Mouse (Mus musculus): ENCODE measurements around the gene Galnt4. TPM values are rescaled to one million over a fixed set of nuclear protein-coding genes. Genes with fewer than 3 reads are reported as not detected.
"Not testable (repeated sequence)": the region's sequence is repeated elsewhere in the genome, so short reads cannot be mapped to it uniquely, and the experiment has no call there.

The Galnt4 gene
- polyA plus RNA-seq, 1 experiment, result 4.6 TPM

GRCm38 (mm10) chr10:99146596-99146995 lies 38.6 kb downstream of the Galnt4 start:
- no peak for TF ChIP-seq POLR2A (IDR thresholded peaks at IDR 0.05; ENCODE audit: borderline replicate concordance, extremely low read depth, low read depth, low read length)
- WGBS, result 62% methylated on average over 8 of the region's 8 CpGs
- Histone ChIP-seq H3K4me1 (ENCODE audit: control insufficient read depth, insufficient read depth, low read length) (no peaks in the 10 kb centered on the region), H3K4me3 (replicated peaks; ENCODE audit: extremely low read depth, low read depth, low read length) (no peak overlapping the region)
- no peak for DNase-seq

- no peaks in the 10 kb centered on the region for H3K4me1 ChIP-seq (ENCODE audit: control insufficient read depth, insufficient read depth, low read length)
- 91% methylated on average over 6 of the region's 6 CpGs for WGBS
- H3K4me3 ChIP-seq (replicated peaks; ENCODE audit: extremely low read depth, low read depth, low read length), result no peak overlapping the region
- DNase-seq, result no peak
- TF ChIP-seq CTCF (IDR thresholded peaks at IDR 0.05; ENCODE audit: insufficient read depth, low read length) (no peak), POLR2A (IDR thresholded peaks at IDR 0.05; ENCODE audit: borderline replicate concordance, extremely low read depth, low read depth, low read length) (no peak)
Observed at GRCm38 (mm10) chr10:99150016-99150415, 42.1 kb downstream of the Galnt4 start.

- TF ChIP-seq POLR2A (IDR thresholded peaks at IDR 0.05; ENCODE audit: borderline replicate concordance, extremely low read depth, low read depth, low read length) (no peak), CTCF (IDR thresholded peaks at IDR 0.05; ENCODE audit: insufficient read depth, low read length) (no peak)
- H3K4me1 ChIP-seq (ENCODE audit: control insufficient read depth, insufficient read depth, low read length), result no peaks in the 10 kb centered on the region
- whole genome bisulfite sequencing, result 98% methylated on average over 1 of the region's 1 CpGs
- DNase-seq, result no peak
- H3K4me3 ChIP-seq (replicated peaks; ENCODE audit: extremely low read depth, low read depth, low read length), result no peak overlapping the region
Observed at GRCm38 (mm10) chr10:99151580-99151979, 43.6 kb downstream of the Galnt4 start.

- peak; percentile 53; the same call in 1 of the 2 replicates for TF ChIP-seq CTCF (IDR thresholded peaks at IDR 0.05; ENCODE audit: insufficient read depth, low read length)
- no peak for TF ChIP-seq POLR2A (IDR thresholded peaks at IDR 0.05; ENCODE audit: borderline replicate concordance, extremely low read depth, low read depth, low read length)
- 82% methylated on average over 6 of the region's 6 CpGs for WGBS
- DNase-seq, result no peak
- Histone ChIP-seq H3K4me3 (replicated peaks; ENCODE audit: extremely low read depth, low read depth, low read length) (no peak overlapping the region), H3K4me1 (ENCODE audit: control insufficient read depth, insufficient read depth, low read length) (no peaks in the 10 kb centered on the region)
Observed at GRCm38 (mm10) chr10:99152063-99152462, 44.1 kb downstream of the Galnt4 start.

GRCm38 (mm10) chr10:99154635-99155034 lies 46.7 kb downstream of the Galnt4 start:
- WGBS, result 73% methylated on average over 8 of the region's 8 CpGs
- H3K4me1 ChIP-seq (ENCODE audit: control insufficient read depth, insufficient read depth, low read length), result no peaks in the 10 kb centered on the region
- TF ChIP-seq CTCF (IDR thresholded peaks at IDR 0.05; ENCODE audit: insufficient read depth, low read length), result no peak
- no peak for TF ChIP-seq POLR2A (IDR thresholded peaks at IDR 0.05; ENCODE audit: borderline replicate concordance, extremely low read depth, low read depth, low read length)
- no peak for DNase-seq
- no peak overlapping the region for H3K4me3 ChIP-seq (replicated peaks; ENCODE audit: extremely low read depth, low read depth, low read length)

GRCm38 (mm10) chr10:99156808-99157207 lies 48.8 kb downstream of the Galnt4 start:
- no peak overlapping the region for H3K4me3 ChIP-seq (replicated peaks; ENCODE audit: extremely low read depth, low read depth, low read length)
- 94% methylated on average over 5 of the region's 5 CpGs for WGBS
- H3K4me1 ChIP-seq (ENCODE audit: control insufficient read depth, insufficient read depth, low read length), result no peaks in the 10 kb centered on the region
- TF ChIP-seq POLR2A (IDR thresholded peaks at IDR 0.05; ENCODE audit: borderline replicate concordance, extremely low read depth, low read depth, low read length) (no peak), CTCF (IDR thresholded peaks at IDR 0.05; ENCODE audit: insufficient read depth, low read length) (no peak)
- DNase-seq, result no peak

GRCm38 (mm10) chr10:99157697-99158096 lies 49.7 kb downstream of the Galnt4 start:
- H3K4me3 ChIP-seq (replicated peaks; ENCODE audit: extremely low read depth, low read depth, low read length); DNase-seq; H3K4me1 ChIP-seq (ENCODE audit: control insufficient read depth, insufficient read depth, low read length): not testable (repeated sequence)
- WGBS, result 78% methylated on average over 10 of the region's 10 CpGs

- TF ChIP-seq POLR2A (IDR thresholded peaks at IDR 0.05; ENCODE audit: borderline replicate concordance, extremely low read depth, low read depth, low read length) (no peak), CTCF (IDR thresholded peaks at IDR 0.05; ENCODE audit: insufficient read depth, low read length) (peak; percentile 60)
- Histone ChIP-seq H3K4me3 (replicated peaks; ENCODE audit: extremely low read depth, low read depth, low read length) (no peak overlapping the region), H3K4me1 (ENCODE audit: control insufficient read depth, insufficient read depth, low read length) (no peaks in the 10 kb centered on the region)
- WGBS, result 37% methylated on average over 8 of the region's 8 CpGs
- no peak for DNase-seq
Observed at GRCm38 (mm10) chr10:99161987-99162582, 54.1 kb downstream of the Galnt4 start.

Other genes starting within 250 kb of the Galnt4 start
- gene Atp2b1, start 193.8 kb upstream of the Galnt4 start, polyA plus RNA-seq (2012; rRNA removed), result 19.0 and 23.2 TPM in 2 replicates
- 6.5 and 7.3 TPM in 2 replicates for gene Poc1b, start 1.1 kb upstream of the Galnt4 start, polyA plus RNA-seq (2012; rRNA removed)
- not detected in 2 replicates for gene Phxr2, start 18.2 kb downstream of the Galnt4 start, polyA plus RNA-seq (2012; rRNA removed)
- 81.2 and 85.4 TPM in 2 replicates for gene Dusp6, start 155.1 kb downstream of the Galnt4 start, polyA plus RNA-seq (2012; rRNA removed)